Mouse (Mus musculus) erythroblast, embryonic 14.5 days (primary cell): ENCODE measurements around the gene 1700037H04Rik. TPM values are rescaled to one million over a fixed set of nuclear protein-coding genes. Genes with fewer than 3 reads are reported as not detected.

ENCODE experiments used
- H3K27me3 ChIP-seq: 2 replicates; pipeline ENCODE4 v1.6.1; 2012; ENCODE audit warnings: inconsistent platforms; ENCODE audit not compliant: control insufficient read depth
- H3K36me3 ChIP-seq: 2 replicates; pipeline ENCODE4 v1.6.1; 2012; ENCODE audit warnings: mild to moderate bottlenecking, inconsistent platforms; ENCODE audit not compliant: control insufficient read depth
- H3K4me1 ChIP-seq: 2 replicates; pipeline ENCODE4 v1.6.1; 2012; ENCODE audit warnings: inconsistent platforms; ENCODE audit not compliant: control insufficient read depth
- H3K4me3 ChIP-seq: replicated peaks from 2 replicates; pipeline ENCODE3; 2012; ENCODE audit warnings: moderate library complexity, mild to moderate bottlenecking, inconsistent platforms
- H3K9me3 ChIP-seq: 2 replicates; pipeline ENCODE4 v1.6.1; 2012; ENCODE audit warnings: low read length, inconsistent platforms, mixed read lengths; ENCODE audit not compliant: control insufficient read depth
- GATA1 ChIP-seq: IDR thresholded peaks from 2 replicates; pipeline ENCODE4 v1.6.1; 2012; ENCODE audit warnings: low read length, inconsistent platforms, mixed read lengths
- TAL1 ChIP-seq: IDR thresholded peaks from 3 replicates; pipeline ENCODE4 v1.6.1; 2012; ENCODE audit warnings: low read length, inconsistent platforms, mixed read lengths
- polyA plus RNA-seq: library from polyadenylated mRNA; stranded (reverse); fragments of >175 nt; gene quantifications from 2 replicates; pipeline ENCODE4 v1.2.3, GENCODE M21; 2012

Gene 1700037H04Rik
- polyA plus RNA-seq, 1 experiment = 219 TPM

- no peaks in the 10 kb centered on the region; the same call in 1 of the 2 replicates for H3K9me3 ChIP-seq
- H3K36me3 ChIP-seq = peaks cover 100% of the 10 kb centered on the region
- TF ChIP-seq GATA1 (no peak), TAL1 (no peak)
- no peak overlapping the region for H3K4me3 ChIP-seq
- peaks cover 78% of the 10 kb centered on the region for H3K4me1 ChIP-seq
- no peaks in the 10 kb centered on the region; the same call in 1 of the 2 replicates for H3K27me3 ChIP-seq
Observed at GRCm38 (mm10) chr2:131196606-131197316, 36.9 kb upstream of the 1700037H04Rik start.

- H3K9me3 ChIP-seq = no peaks in the 10 kb centered on the region
- peaks cover 82% of the 10 kb centered on the region for H3K4me1 ChIP-seq
- no peaks in the 10 kb centered on the region; the same call in 1 of the 2 replicates for H3K27me3 ChIP-seq
- TF ChIP-seq TAL1 = no peak
- no peak for TF ChIP-seq GATA1
- H3K36me3 ChIP-seq = peaks cover 91% of the 10 kb centered on the region
- H3K4me3 ChIP-seq = peak overlapping the region; percentile 74
Observed at GRCm38 (mm10) chr2:131191005-131191390, 31.1 kb upstream of the 1700037H04Rik start.

- H3K27me3 ChIP-seq = no peaks in the 10 kb centered on the region; the same call in 1 of the 2 replicates
- peaks cover 86% of the 10 kb centered on the region for H3K36me3 ChIP-seq
- H3K9me3 ChIP-seq = no peaks in the 10 kb centered on the region
- peak overlapping the region; percentile 74 for H3K4me3 ChIP-seq
- TF ChIP-seq GATA1 = no peak
- TF ChIP-seq TAL1 = no peak
- H3K4me1 ChIP-seq = peaks cover 84% of the 10 kb centered on the region
Observed at GRCm38 (mm10) chr2:131190344-131191004, 30.6 kb upstream of the 1700037H04Rik start.

- peaks cover 78% of the 10 kb centered on the region for H3K36me3 ChIP-seq
- TF ChIP-seq GATA1 = peak; percentile 69
- peak; percentile 65 for TF ChIP-seq TAL1
- H3K9me3 ChIP-seq = no peaks in the 10 kb centered on the region
- no peaks in the 10 kb centered on the region; the same call in 1 of the 2 replicates for H3K27me3 ChIP-seq
- peaks cover 81% of the 10 kb centered on the region for H3K4me1 ChIP-seq
- peak overlapping the region; percentile 74 for H3K4me3 ChIP-seq
Observed at GRCm38 (mm10) chr2:131189521-131190309, 29.8 kb upstream of the 1700037H04Rik start.

GRCm38 (mm10) chr2:131188311-131188710 lies 28.4 kb upstream of the 1700037H04Rik start:
- peaks cover 71% of the 10 kb centered on the region for H3K4me1 ChIP-seq
- TF ChIP-seq TAL1 (no peak), GATA1 (peak; percentile 63; the same call in 1 of the 2 replicates)
- peak overlapping the region; percentile 74 for H3K4me3 ChIP-seq
- peaks cover 64% of the 10 kb centered on the region for H3K36me3 ChIP-seq
- H3K27me3 ChIP-seq = no peaks in the 10 kb centered on the region; the same call in 1 of the 2 replicates
- no peaks in the 10 kb centered on the region for H3K9me3 ChIP-seq

GRCm38 (mm10) chr2:131187602-131187922 lies 27.7 kb upstream of the 1700037H04Rik start:
- H3K4me1 ChIP-seq = peaks cover 64% of the 10 kb centered on the region
- no peak for TF ChIP-seq GATA1
- no peak for TF ChIP-seq TAL1
- peaks cover 57% of the 10 kb centered on the region for H3K36me3 ChIP-seq
- H3K9me3 ChIP-seq = no peaks in the 10 kb centered on the region
- peak overlapping the region; percentile 74 for H3K4me3 ChIP-seq
- H3K27me3 ChIP-seq = no peaks in the 10 kb centered on the region; the same call in 1 of the 2 replicates

- Histone ChIP-seq H3K36me3 (peaks cover 51% of the 10 kb centered on the region), H3K9me3 (no peaks in the 10 kb centered on the region), H3K4me1 (peaks cover 63% of the 10 kb centered on the region), H3K27me3 (no peaks in the 10 kb centered on the region), H3K4me3 (peak within 1 kb of the TSS; percentile 74)
- TF ChIP-seq GATA1 (no peak), TAL1 (no peak)
Observed at GRCm38 (mm10) chr2:131186771-131187601, 27.1 kb upstream of the 1700037H04Rik start, which contains the start of the genes Cdc25b and Spef1. Gene Cdc25b, plus strand, starts transcription at chr2:131186949. Gene Spef1, minus strand, starts transcription at chr2:131187282.

GRCm38 (mm10) chr2:131186343-131186742 lies 26.5 kb upstream of the 1700037H04Rik start:
- no peak for TF ChIP-seq TAL1
- TF ChIP-seq GATA1 = no peak
- peaks cover 62% of the 10 kb centered on the region for H3K4me1 ChIP-seq

More at GRCm38 (mm10) chr2:131186343-131186742, 26.5 kb upstream of the 1700037H04Rik start:
- Histone ChIP-seq H3K9me3 (no peaks in the 10 kb centered on the region), H3K36me3 (peaks cover 45% of the 10 kb centered on the region), H3K27me3 (no peaks in the 10 kb centered on the region), H3K4me3 (peak overlapping the region; percentile 74)
